Mouse (Mus musculus): Measurements from ENCODE around the gene Gm19668. TPM values are rescaled to one million over a fixed set of nuclear protein-coding genes. Genes with fewer than 3 reads are reported as not detected.

The Gm19668 gene
- total RNA-seq, 2 experiments from 2014 or later = not detected

Other genes with a start within 250 kb of the Gm19668 start
- 10 to 100 TPM; 30.5 to 36.5 TPM for gene Pttg1ip, start 217.4 kb downstream of the Gm19668 start, total RNA-seq (2021)
- gene Sumo3, start 193.0 kb downstream of the Gm19668 start, total RNA-seq (2021) = 10 to 100 TPM; 43.5 to 44.5 TPM
- 1 to 10 TPM; 8.4 to 8.6 TPM for gene Gm49325, start 192.9 kb downstream of the Gm19668 start, total RNA-seq (2021)
- 10 to 100 TPM; 95.4 to 100.0 TPM for gene Ube2g2, start 176.9 kb downstream of the Gm19668 start, total RNA-seq (2021)
- not detected for gene Tspear, start 112.6 kb downstream of the Gm19668 start, total RNA-seq (2021)
- not detected for gene Gm19402, start 108.4 kb downstream of the Gm19668 start, total RNA-seq (2021)
- gene Gm9508, start 101.9 kb downstream of the Gm19668 start, total RNA-seq (2021) = not detected
- gene Gm10272, start 92.5 kb downstream of the Gm19668 start, total RNA-seq (2021) = not detected
- not detected for gene Gm10024, start 87.7 kb downstream of the Gm19668 start, total RNA-seq (2021)
- gene Gm10142, start 83.3 kb downstream of the Gm19668 start, total RNA-seq (2021) = not detected
- not detected for gene Krtap12-1, start 78.5 kb downstream of the Gm19668 start, total RNA-seq (2021)
- not detected for gene Gm10100, start 72.6 kb downstream of the Gm19668 start, total RNA-seq (2021)
- not detected for gene Gm18596, start 56.5 kb downstream of the Gm19668 start, total RNA-seq (2021)
- not detected for gene Gm9736, start 47.8 kb downstream of the Gm19668 start, total RNA-seq (2021)
- not detected for gene Gm3233, start 39.5 kb downstream of the Gm19668 start, total RNA-seq (2021)
- not detected for gene Gm3238, start 27.8 kb downstream of the Gm19668 start, total RNA-seq (2021)
- not detected for gene Gm7138, start 22.2 kb downstream of the Gm19668 start, total RNA-seq (2021)
- not detected for gene Gm3250, start 16.6 kb downstream of the Gm19668 start, total RNA-seq (2021)
- not detected for gene Gm7137, start 10.9 kb downstream of the Gm19668 start, total RNA-seq (2021)
- not detected for gene Gm9639, start 4.1 kb downstream of the Gm19668 start, total RNA-seq (2021)
- gene Gm9507, start 12.7 kb upstream of the Gm19668 start, total RNA-seq (2021) = not detected
- gene Gm2696, start 15.5 kb upstream of the Gm19668 start, total RNA-seq (2021) = not detected
- not detected for gene Krtap10-4, start 28.0 kb upstream of the Gm19668 start, total RNA-seq (2021)
- not detected for gene Krtap10-10, start 36.8 kb upstream of the Gm19668 start, total RNA-seq (2021)
- not detected for gene Gm36176, start 47.7 kb upstream of the Gm19668 start, total RNA-seq (2021)
- not detected for gene Gm10318, start 53.7 kb upstream of the Gm19668 start, total RNA-seq (2021)
- gene Gm3285, start 62.8 kb upstream of the Gm19668 start, total RNA-seq (2021) = not detected
- gene Lrrc3, start 103.4 kb upstream of the Gm19668 start, total RNA-seq (2021) = under 1 TPM; 0.13 to 0.14 TPM
- gene Trpm2, start 171.4 kb upstream of the Gm19668 start, total RNA-seq (2021) = under 1 TPM in 1 of 2 experiments, not detected in 1; 0.33 TPM
- gene 1810043G02Rik, start 179.4 kb upstream of the Gm19668 start, total RNA-seq (2021) = 1 to 10 TPM; 3.8 to 4.3 TPM
- gene Pfkl, start 210.9 kb upstream of the Gm19668 start, total RNA-seq (2021) = 1 to 10 TPM; 6.0 to 6.5 TPM
- gene Dnmt3l, start 242.8 kb upstream of the Gm19668 start, total RNA-seq (2021) = not detected
- not detected for gene Aire, start 244.5 kb upstream of the Gm19668 start, total RNA-seq (2021)